13 mouse cellular contexts compared by ENCODE assay signal in the genomic region with DNA sequence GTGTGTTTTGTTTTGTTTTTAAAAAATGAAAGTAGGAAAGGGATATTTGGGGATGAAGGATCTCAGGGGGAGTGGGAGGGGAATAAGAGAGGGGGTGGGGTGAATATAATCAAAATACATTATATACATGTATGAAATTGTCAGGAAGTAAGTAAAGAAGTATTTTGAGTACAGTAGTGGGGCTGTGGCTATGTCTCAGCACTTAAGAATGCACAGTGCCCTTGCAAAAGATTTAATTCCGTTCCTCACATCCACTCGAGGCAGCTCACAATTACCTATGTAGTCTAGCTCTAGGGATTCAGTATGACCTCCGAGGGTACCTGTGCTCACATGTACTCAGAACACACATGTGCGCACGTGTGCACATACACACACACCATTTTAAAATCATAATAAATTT.
"Had no signal": no experiment of that assay in that cellular context is flagged by ENCODE, and none has a peak within 500 bp of the region (broad histone marks: within the 10 kb centered on the region; RNA-seq: fewer than 3 reads in every experiment).

No protein-coding gene starts in this region.

- H3K9ac ChIP-seq: lung, embryonic 14.5 days; midbrain, embryonic 12.5 days; neural tube, embryonic 12.5 days; stomach, embryonic 15.5 days had no signal

- H3K9me3 ChIP-seq: midbrain, embryonic 10.5 days; midbrain, embryonic 12.5 days; neural tube, embryonic 12.5 days; stomach, embryonic 15.5 days had no signal

- H3K36me3 ChIP-seq: midbrain, embryonic 10.5 days; midbrain, embryonic 12.5 days; neural tube, embryonic 12.5 days; stomach, embryonic 15.5 days had no signal

- DNase-seq: lung, adult 18-20 months; lung, postnatal 14 days; lung, postnatal 4 days; right cerebral cortex, postnatal 14 days; thymus, adult 2 months; thymus, postnatal 25 days had no signal

- H3K27ac ChIP-seq: midbrain, embryonic 10.5 days; midbrain, embryonic 12.5 days; neural tube, embryonic 12.5 days; stomach, embryonic 15.5 days; stomach, postnatal 0 days had no signal

- H3K4me2 ChIP-seq: lung, embryonic 14.5 days; midbrain, embryonic 12.5 days; neural tube, embryonic 12.5 days; stomach, embryonic 15.5 days had no signal

- H3K4me1 ChIP-seq: stomach, embryonic 15.5 days had no signal

- ATAC-seq: midbrain, embryonic 16.5 days had no signal

- H3K27me3 ChIP-seq: midbrain, embryonic 12.5 days; neural tube, embryonic 12.5 days; stomach, embryonic 15.5 days had no signal

- H3K4me3 ChIP-seq: midbrain, embryonic 10.5 days; midbrain, embryonic 12.5 days; neural tube, embryonic 12.5 days; stomach, embryonic 15.5 days had no signal
